Mouse (Mus musculus) large intestine, adult 2 months (tissue): Measurements from ENCODE around the gene B3gnt8. TPM values are rescaled to one million over a fixed set of nuclear protein-coding genes. Genes with fewer than 3 reads are reported as not detected.

Experiments
- DNase-seq: peaks from one replicate; pipeline ENCODE4 v3.0.0-alpha.2; 2012; ENCODE audit warnings: low read depth, low spot score
- WGBS: fragments of 180-500 bp; shearing (Covaris S2); methylation state at CpG from one replicate; pipeline ENCODE4 v1.1.7; 2018; 5-methylcytosine and 5-hydroxymethylcytosine counted together
- polyA plus RNA-seq: library from polyadenylated mRNA; depleted of rRNA; stranded (reverse); fragments of >200 nt; gene quantifications from 2 replicates; pipeline ENCODE4 v1.2.3, GENCODE M21; 2012; rRNA removed

B3gnt8 gene
- polyA plus RNA-seq, 1 experiment: 7.6 TPM

GRCm38 (mm10) chr7:25681341-25682231, 55.1 kb downstream of the B3gnt8 start:
- no peak for DNase-seq
- 58% methylated on average over 15 of the region's 15 CpGs for WGBS

- no peak for DNase-seq
- WGBS: 67% methylated on average over 7 of the region's 7 CpGs
Measured at GRCm38 (mm10) chr7:25683474-25684180, 57.2 kb downstream of the B3gnt8 start.

GRCm38 (mm10) chr7:25684659-25685058, 58.2 kb downstream of the B3gnt8 start:
- 92% methylated on average over 6 of the region's 6 CpGs for WGBS
- no peak for DNase-seq

Other genes starting within 250 kb of the B3gnt8 start
- gene Lipe, start 227.9 kb upstream of the B3gnt8 start, polyA plus RNA-seq: 46.9 and 90.5 TPM in 2 replicates
- 0.20 TPM in 1 of 2 replicates, not detected in the other for gene Cxcl17, start 213.8 kb upstream of the B3gnt8 start, polyA plus RNA-seq
- 658 and 768 TPM in 2 replicates for gene Ceacam1, start 149.1 kb upstream of the B3gnt8 start, polyA plus RNA-seq
- 1.2 and 1.3 TPM in 2 replicates for gene Ceacam2, start 86.8 kb upstream of the B3gnt8 start, polyA plus RNA-seq
- gene Erich4, start 10.8 kb upstream of the B3gnt8 start, polyA plus RNA-seq: 23.6 and 36.5 TPM in 2 replicates
- 50.9 and 56.2 TPM in 2 replicates for gene Dmac2, start 7.2 kb upstream of the B3gnt8 start, polyA plus RNA-seq
- gene Bckdha, start 32.3 kb downstream of the B3gnt8 start, polyA plus RNA-seq: 56.6 and 66.8 TPM in 2 replicates
- 51.4 and 55.4 TPM in 2 replicates for gene Exosc5, start 32.5 kb downstream of the B3gnt8 start, polyA plus RNA-seq
- gene Tmem91, start 48.5 kb downstream of the B3gnt8 start, polyA plus RNA-seq: 0.29 and 0.79 TPM in 2 replicates
- 21.8 and 24.6 TPM in 2 replicates for gene B9d2, start 54.1 kb downstream of the B3gnt8 start, polyA plus RNA-seq
- gene Tgfb1, start 60.3 kb downstream of the B3gnt8 start, polyA plus RNA-seq: 17.0 and 18.3 TPM in 2 replicates
- gene Ccdc97, start 92.4 kb downstream of the B3gnt8 start, polyA plus RNA-seq: 39.0 and 46.6 TPM in 2 replicates
- 35.8 and 42.9 TPM in 2 replicates for gene Hnrnpul1, start 128.1 kb downstream of the B3gnt8 start, polyA plus RNA-seq
- 15.3 and 24.2 TPM in 2 replicates for gene Axl, start 162.1 kb downstream of the B3gnt8 start, polyA plus RNA-seq
- 49.2 and 66.1 TPM in 2 replicates for gene Cyp2s1, start 190.3 kb downstream of the B3gnt8 start, polyA plus RNA-seq